Mouse (Mus musculus) lung, adult 2 months (tissue): ENCODE results near the gene Psmc5.

Experiments used
- CTCF ChIP-seq: fragments of 200-500 bp; IDR thresholded peaks from 2 replicates; pipeline ENCODE4 v1.5.1; 2011; ENCODE audit warnings: mild to moderate bottlenecking, low read length, control low read depth; ENCODE audit not compliant: insufficient read depth
- POLR2A ChIP-seq: fragments of 200-500 bp; IDR thresholded peaks from 2 replicates; pipeline ENCODE4 v1.6.1; 2011; ENCODE audit warnings: low read depth, mild to moderate bottlenecking, control low read depth, low read length, borderline replicate concordance; ENCODE audit errors: extremely low read depth

DNA sequence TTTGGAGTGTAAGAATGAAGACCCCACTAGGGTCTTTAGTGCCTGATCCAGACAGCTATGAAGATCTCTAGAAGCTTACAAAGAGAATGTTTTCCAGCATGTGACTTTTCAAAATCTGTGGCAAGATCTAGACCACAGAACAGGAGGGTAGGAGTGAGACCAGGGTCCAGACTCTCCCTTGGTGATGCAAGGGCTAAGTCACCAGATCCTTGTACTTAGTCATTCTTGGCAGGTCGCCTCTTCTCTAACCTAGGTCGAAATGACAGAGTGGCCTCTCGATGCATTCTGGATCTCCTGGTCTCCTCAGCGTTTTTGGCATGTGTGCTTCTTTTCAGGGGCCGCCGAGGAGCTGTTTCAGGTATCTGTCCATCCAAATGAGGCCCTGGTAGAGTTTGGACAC, 26.5 kb downstream of the Psmc5 start:
- no peak for TF ChIP-seq CTCF
- no peak for TF ChIP-seq POLR2A
